Mouse (Mus musculus) naive thymus-derived CD4-positive, alpha-beta T cell, adult 2 months (primary cell): ENCODE data around the gene Zfp282.

ENCODE experiments used
- DNase-seq: peaks from one replicate; pipeline ENCODE4 v3.0.0-alpha.2; 2011; ENCODE audit warnings: low read depth

Zfp282 gene

DNA sequence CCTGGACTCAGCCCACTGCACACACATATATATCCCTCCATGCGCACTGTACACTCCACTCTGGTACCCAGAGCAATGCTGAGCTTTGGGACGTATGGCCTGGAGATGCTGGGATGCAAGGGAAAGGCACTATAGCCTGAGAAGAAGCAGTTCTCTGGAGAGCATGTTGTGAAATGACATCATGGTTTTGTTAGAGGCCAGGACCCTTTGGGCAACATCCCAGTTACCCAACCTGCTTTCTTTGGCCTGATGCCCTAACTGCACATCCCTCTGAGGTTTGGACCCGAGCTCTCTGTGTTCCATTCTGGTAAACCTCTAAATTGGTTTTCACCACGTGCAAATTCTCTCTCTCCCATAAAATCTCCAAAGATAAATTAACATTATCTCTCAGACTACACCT, 26.6 kb downstream of the Zfp282 start:
- DNase-seq = no peak

DNA sequence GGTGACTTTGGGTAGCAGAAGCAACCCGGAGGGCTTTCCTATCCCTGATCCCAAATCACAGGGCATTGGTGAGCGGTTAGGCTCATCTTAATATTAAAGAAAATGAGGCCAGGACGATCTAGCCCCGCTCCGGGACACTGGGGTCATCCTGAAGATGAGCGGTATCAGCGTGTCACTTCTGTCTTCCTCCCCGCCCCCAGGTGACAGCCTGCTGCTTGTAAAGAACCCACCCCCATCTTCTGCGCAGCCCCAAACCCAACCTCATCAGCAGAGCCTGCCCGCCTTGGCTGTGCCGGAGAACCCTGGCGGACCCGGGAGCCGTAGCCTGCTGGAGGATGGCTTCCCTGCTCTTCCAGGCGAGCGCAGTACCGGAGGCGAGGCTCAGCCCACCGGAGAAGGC, 27.4 kb downstream of the Zfp282 start:
- DNase-seq = no peak

DNA sequence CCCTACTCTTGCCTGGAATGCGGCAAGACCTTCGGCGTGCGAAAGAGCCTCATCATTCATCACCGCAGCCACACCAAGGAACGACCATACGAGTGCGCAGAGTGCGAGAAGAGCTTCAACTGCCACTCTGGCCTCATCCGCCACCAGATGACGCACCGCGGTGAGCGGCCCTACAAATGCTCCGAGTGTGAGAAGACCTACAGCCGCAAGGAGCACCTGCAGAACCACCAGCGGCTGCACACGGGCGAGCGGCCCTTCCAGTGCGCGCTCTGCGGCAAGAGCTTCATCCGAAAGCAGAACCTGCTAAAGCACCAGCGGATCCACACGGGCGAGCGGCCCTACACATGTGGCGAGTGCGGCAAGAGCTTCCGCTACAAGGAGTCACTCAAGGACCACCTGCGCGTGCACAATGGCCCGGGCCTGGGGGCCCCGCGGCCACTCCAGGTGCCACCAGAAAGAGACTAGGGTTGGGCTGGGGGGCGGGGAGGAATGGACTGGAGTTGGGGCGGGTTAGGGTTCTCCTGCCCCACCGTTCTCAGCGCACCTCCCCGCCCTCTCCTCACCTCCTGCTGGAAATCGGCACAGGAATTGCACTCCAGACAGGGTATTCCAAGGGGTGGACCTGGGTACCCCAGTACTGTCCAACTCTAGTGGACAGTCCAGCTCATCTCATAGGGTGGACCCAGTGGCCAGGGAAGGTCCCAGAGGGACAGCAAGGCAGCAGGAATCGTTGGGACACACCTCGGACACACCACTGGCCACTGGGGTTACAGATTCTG, 28.1 kb downstream of the Zfp282 start:
- no peak for DNase-seq

DNA sequence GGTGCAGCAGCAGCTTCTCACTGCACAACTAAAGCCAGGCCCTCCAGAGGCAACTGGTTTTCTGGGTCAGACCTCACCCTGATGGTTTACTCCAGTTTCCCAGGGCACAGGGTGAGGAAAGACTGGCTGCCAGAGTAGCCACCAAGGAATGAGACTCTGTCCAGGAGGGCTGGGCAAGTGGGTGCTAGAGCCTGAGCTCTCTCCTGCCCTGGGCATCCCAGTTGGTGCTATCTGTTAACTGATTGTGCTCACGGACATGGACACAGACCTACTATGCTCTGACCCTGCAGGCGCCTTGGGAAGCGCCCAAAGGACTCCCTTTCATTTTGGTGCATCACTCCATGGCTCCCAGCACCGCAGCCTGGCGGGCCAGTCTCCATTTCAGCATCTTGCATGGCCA, 29.3 kb downstream of the Zfp282 start:
- DNase-seq = no peak

DNA sequence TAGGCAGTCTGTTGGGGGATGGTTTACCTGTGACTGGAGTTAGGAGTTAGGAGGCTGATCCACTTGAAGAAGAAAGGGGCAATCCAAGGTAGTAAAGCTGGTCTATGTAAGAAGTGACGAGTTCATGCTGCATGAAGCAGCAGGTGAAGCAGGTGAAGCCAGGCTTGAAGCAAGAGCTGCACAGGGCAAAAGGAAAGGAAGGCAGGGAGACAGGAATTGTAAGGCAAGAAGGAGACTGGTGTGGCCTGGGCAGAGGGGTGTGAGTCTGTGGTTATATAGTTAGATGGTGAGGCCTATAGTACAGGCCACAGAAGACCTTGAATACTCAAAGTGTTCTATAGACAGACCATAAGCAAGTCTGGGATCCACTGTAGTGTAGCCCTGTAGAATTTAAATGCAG, 32.0 kb downstream of the Zfp282 start:
- no peak for DNase-seq

DNA sequence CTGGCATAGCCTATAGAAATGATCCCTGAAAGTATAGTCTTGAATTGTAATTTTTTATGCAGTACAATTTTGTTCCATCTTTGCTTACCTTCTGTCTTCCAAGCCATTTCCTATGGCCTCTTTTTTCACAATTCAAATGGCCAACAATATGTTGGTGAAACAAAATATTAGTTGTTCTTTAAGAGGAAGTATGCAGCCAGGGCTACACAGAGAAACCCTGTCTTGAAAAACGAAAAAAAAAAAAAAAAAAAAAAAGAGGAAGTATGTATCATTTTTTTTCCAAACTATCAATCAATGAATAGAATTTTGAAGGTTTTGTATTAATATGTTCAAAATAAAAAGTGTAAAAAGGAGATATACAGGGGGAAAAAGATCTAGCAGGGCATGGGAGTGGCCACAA, 34.6 kb downstream of the Zfp282 start:
- DNase-seq = no peak

DNA sequence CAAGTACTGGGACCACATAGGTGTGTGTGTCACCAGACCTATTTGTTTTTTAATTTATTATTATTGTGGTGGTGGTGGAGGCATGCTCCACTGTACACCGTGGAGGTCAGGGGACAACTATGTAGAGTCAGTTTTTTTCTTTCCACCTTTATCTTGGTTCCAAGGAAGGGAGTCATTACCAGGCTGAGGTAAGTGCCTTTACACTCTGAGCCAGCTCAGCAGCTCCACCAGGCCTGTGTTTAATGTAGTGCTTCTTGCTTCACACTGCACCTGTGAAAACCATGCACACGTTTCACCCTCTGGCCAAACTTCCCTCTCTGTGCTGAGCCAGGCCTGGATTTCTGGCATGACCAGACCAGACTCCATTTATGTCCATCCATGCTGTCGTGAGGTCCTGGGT, 36.0 kb downstream of the Zfp282 start:
- no peak for DNase-seq

DNA sequence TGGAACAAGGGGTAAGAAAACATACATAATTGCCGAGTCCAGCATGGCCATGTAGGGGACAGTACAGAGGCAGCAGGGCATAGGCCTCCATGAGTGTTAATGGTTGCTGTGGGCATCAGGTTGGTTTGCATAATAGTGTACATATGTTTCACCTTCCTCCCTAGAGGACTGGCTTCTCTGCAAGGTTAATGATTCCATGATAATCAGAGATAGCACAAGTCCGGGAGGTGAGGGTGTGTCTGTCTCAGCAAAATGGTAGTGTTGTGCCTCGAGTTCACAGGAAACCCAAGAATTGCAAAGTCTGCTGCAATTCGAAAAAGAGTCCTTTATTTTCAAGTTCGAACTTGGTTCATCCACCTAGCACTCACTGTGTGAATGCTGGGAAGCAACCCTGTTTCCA, 40.0 kb downstream of the Zfp282 start:
- DNase-seq = no peak

DNA sequence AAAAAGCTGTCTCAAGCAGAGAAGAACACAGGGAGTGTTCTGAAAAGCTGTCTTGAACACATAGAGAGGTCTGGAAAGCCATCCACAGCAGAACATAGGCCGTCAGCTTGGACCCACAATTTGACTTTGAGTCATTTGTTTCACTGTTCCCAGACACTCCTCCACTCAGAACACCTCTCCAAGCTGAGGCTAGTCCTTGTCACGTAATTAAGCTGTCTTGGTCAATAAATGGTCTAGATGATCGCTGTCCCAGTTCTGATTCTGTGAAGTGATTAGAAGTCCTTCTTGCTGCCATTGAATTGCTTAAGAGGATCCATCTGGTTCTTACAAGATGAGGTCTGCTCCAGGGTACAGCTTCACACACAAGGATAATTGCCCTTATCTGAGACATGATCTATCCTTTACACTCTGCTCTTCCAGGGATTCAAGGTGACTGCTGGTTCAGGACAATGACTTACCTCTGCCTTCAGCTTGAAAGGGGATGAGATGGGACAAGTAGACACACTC, 41.8 kb downstream of the Zfp282 start:
- DNase-seq = no peak

DNA sequence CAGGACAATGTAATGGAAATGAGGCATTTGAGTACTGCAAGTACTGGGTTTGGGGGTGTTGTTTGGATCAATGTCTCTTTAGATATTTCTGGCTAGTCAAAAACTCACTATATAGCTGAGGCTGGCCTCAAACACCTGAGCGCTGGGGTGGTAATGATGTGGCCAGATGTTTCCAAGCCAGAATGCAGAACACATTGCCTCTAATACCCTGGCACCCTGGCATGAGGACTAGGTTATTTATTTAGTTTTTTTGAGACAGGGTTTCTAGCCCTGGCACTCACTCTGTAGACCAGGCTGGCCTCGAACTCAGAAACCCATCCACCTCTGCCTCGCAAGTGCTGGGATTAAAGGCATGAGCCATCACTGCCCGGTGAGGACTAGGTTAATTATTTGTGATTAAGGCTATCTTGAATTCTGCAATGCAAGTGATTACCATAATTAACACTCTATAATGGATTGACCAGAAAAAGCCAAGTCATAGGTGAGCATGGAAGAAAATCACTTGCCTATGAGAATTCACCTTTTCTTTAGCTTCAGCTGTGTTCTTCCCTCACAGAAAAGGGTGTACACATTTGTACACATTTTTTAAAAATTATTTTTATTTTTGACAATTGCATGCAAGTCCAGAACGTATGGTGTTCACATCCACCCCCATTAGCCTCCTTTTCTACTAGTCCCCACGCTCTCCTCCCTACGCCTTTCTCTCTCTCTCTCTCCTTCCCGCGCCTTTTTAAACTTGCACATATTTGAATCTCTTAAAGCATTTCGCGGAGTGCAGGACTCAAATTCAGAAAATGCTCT, 42.8 kb downstream of the Zfp282 start:
- DNase-seq = no peak

DNA sequence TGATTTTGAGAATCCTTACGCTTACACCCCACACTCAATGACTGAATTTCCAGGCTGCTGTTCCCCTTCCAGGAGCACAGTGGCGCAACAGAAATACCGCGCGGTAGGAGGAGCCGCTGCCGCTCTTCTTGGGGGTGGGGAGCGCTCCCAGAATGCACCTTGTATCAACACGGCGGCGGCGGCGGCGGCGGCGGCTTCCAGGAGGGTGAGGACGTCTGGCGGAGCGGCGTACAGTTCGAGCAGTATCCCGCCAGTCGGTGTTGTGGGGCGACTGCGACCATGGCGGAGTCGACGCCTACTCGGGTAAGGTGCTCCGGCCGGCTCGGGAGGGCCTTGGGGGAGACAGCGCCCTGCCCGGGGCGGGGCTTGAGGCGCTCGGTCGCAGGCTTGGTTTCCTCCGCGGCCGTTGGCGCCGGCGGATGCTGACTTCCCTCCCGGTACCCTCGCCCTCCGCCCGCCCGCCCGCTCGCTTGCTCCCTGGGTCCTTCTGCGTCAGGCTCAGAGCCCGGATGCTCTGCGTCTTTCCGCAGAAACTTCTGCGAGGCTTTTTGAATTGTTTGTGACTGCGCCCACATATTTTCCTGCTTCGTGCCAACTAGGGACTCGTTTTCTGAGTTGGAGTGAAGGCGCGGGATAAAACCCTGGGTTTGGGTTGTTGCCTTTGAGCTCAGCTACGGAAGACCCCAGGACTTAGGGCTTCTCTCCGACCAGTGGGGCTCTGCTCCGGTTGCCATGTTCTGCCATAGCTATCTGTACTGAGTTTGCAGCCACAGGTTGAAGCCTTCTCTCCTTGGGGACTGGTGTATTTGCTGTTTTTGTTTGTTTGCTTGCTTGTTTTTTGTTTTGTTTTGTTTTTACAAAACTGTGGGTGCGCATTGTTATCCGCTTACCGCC, 43.7 kb downstream of the Zfp282 start, which contains the start of gene Zfp212:
TSS of gene Zfp212 (plus strand) at position 30 of the 894 bp plus-strand sequence.
- DNase-seq = peak; percentile 93

DNA sequence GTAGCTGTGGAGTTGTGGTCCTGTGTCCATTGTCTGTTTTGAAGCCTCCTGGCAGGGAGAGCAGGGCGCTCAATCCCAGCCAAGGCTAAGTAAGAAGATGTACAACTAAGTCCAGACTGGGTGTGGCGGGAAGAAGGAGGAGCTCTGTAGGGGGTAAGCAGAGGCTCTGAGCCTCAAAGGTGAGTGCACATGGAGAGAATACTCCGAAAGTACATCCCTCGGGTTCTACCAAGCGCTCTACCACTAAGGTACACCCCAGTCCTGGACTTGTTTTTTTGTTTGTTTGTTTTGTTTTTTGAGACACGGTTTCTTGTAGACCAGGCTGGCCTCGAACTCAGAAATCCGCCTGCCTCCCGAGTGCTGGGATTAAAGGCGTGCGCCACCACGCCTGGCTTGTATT, 65.5 kb downstream of the Zfp282 start:
- DNase-seq = no peak

DNA sequence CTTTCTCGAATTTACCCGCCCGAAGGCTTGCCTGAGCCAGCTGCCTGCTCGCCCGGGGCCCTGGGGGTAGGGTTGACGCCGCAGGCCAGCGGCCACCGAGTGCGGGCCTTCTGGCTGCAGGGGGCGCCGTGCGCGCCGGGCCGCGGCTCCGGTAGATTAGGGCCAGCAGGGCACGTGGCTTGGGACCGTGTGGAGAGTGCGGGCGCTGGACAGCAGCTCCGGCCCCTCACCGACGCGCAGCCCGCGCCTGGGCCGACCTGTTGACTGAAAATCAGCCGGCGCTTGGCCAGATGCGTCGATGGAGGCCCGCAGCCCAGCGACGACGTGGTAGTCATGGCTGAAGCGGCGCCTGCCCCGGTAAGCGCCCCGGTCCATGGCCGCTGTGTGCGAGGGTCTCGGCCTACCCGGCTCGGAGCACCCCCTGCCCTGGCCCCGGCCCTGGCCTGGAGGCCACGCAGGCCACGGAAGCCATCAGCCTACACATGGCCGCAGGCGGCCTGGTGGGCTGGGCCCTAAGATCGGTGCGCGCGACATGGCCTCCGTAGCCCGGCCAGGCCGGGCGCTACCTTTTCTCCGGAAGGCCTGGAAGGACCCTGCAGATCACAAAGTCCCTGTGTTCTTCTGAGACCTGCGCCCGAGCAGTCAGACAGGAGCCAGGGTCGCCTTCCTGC, 66.2 kb downstream of the Zfp282 start:
- DNase-seq = peak; percentile 77

DNA sequence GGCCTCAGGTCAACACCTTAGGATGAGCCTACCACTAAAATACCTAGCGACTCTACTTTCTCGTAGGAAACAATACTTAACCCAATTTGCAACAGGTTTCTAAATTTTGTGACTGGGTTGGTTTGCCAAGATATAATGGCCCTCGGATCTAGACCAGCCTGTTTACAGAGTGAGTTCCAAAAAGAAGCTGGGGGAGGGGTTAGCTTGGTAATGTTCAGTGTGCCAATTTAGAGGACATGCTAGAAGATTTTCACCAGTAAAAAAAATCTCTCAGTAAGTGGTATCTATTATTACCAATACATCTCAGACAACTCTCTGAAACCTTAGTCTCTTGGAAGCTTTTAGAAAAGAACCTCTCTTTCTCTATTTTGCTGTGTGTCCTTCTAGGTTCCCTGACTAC, 66.7 kb downstream of the Zfp282 start:
- DNase-seq = no peak

DNA sequence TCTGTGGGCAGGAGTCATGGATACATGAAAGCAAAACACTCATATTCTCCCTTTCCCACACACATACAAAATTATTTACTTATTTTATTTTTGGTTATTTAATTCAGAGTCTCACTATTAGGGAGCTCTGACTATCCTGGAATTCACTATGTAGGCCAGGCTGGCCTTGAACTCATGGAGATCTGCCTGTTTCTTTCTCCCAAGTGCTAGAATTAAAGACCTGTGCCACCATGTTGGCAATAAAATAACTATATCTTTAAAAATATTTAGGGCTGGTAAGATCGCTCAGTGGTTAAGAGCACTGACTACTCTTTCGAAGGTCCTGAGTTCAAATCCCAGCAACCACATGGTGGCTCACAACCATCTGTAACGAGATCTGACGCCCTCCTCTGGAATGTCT, 70.4 kb downstream of the Zfp282 start:
- no peak for DNase-seq

DNA sequence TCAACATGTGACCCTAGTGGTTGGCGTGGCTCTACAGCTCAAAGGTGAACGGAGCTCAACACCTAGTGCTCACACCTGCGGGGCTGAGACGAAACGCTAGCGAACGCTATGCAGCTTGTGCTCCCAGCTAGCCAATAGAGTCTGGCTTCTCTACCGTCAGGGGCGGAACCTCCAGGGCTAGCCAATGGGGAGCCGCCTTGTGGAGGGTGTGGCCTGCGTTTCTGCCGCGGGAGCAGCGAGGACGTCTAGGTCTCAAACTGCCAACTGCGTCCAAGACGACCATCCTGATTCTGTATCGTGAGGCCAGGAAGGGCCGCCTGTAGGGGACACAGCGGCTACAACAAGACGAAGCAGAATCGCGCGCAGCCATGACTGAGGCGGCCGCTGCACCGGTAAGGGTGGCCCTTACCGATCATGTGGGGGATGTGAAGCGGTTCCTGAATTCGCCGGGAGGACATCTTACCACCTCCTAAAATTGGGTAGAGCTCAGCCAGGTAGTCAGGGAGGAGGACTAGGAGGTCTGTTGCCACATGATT, 76.3 kb downstream of the Zfp282 start, which contains the start of gene Zfp956:
TSS of gene Zfp956 (plus strand) at position 200 of the 536 bp plus-strand sequence.
- DNase-seq = peak; percentile 95

DNA sequence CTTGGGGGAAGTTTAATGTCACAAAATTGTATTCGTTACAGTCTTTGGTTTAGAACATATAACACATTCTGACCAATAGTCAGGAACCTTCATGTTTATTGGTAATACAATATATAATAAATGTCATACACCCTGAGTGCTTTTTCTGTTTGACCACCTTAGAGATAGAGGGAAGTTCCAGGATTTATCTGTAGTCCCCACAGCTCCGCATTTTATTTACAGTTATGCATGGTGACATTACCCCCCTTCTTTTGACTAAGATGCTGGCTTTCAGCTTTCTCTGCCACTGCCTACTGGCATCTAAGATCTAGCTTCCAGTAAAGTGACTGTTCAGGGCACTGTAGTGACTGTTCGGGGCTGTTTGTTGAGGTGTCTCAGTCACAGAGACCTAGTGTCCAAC, 77.4 kb downstream of the Zfp282 start:
- DNase-seq = no peak

DNA sequence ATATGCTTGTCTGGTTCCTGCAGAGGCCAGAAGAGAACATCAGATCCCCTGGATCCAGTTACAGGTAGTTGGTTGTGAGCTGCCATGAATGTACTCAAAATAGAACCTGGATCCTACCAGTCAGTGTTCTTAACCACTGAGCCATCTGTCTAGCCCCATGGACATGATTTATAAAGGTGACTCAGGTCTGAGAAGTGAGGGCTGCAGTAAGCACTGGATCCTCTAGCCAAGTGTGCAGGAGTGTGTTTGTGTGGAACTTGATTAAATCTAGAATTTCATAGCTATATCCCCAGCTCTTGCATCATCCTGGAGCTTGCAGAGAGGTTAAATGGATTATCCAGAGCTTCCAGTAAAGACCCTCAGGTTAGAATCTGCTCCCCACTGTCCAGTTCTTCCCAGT, 80.8 kb downstream of the Zfp282 start:
- DNase-seq = no peak
